8 mouse cellular contexts compared by ENCODE assay signal in the genomic region with DNA sequence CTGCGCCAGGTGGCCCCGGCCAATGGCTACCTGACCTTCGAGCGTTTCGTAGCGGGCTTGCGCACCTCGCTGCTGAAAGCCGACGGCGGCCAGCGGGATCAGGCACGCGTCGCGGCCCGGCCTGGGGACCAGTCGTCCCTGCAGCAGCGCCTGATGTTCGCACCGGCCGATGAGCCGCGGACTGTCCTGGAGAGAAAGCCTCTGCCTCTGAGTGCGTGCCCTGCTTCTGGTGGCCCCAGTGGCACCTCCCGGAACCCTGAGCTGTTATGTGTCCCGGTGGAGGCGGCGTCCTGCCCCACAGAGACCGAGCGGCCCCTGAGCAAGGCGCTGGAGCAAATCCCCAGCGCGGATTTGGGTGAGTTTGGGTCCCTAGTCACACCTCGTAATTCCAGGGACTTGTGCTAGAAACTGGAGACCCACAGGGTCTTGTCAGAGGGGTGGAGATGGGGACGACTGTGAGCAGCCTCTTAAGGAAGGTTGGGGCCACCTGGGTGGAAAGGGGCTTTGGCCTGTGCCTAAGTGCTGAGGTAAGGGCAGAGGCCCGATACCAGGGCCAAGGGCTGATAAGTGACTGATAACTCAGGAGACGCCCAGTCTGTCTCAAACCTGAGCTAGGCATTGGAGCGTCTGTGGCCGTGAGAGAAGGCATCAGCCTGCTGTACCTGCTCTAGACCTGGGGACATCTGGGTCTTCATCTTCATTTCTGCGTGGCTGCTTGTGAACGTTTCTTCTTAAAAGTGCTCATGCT. TPM values are rescaled to one million over a fixed set of nuclear protein-coding genes. Genes with fewer than 3 reads are reported as not detected.
A peak's percentile ranks its signal among the peaks of the same experiment; 100 is the strongest.
DNase-seq lines count a peak whose midpoint lies in the region; ATAC-seq lines count a peak whose summit lies in the region.

No protein-coding gene starts in this region.

- peaks cover 26% of the 10 kb centered on the region for H3K36me3 ChIP-seq in heart, embryonic 13.5 days
- H3K36me3 ChIP-seq in hindbrain, embryonic 16.5 days (ENCODE audit: control insufficient read depth, insufficient read depth, low read length): no peaks in the 10 kb centered on the region
- peaks cover 19% of the 10 kb centered on the region; the same call in 1 of the 2 replicates for H3K36me3 ChIP-seq in midbrain, embryonic 13.5 days

- DNase-seq in heart, postnatal 10 days: no peak
- no peak for DNase-seq in left cerebral cortex, adult 18-20 months (ENCODE audit: low spot score in 2 of 2)
- DNase-seq in thymus, postnatal 10 days (ENCODE audit: low spot score in 2 of 2): no peak

- H3K4me3 ChIP-seq in heart, embryonic 13.5 days: peak overlapping the region; percentile 76
- H3K4me3 ChIP-seq in brown adipose tissue, adult 24 weeks (ENCODE audit: insufficient read depth, low read depth, low read length): peak overlapping the region; percentile 58
- peak overlapping the region; percentile 75 for H3K4me3 ChIP-seq in hindbrain, embryonic 16.5 days (ENCODE audit: low read length)
- peak overlapping the region; percentile 70 for H3K4me3 ChIP-seq in midbrain, embryonic 13.5 days (replicated peaks)

- no peaks in the 10 kb centered on the region for H3K9me3 ChIP-seq in heart, embryonic 13.5 days
- no peaks in the 10 kb centered on the region for H3K9me3 ChIP-seq in hindbrain, embryonic 16.5 days (ENCODE audit: control insufficient read depth, low read length)
- no peaks in the 10 kb centered on the region for H3K9me3 ChIP-seq in midbrain, embryonic 13.5 days

- H3K27me3 ChIP-seq in heart, embryonic 13.5 days (replicated peaks): peaks cover 32% of the 10 kb centered on the region
- peaks cover 5% of the 10 kb centered on the region; the same call in 1 of the 2 replicates for H3K27me3 ChIP-seq in hindbrain, embryonic 16.5 days (replicated peaks; ENCODE audit: control insufficient read depth, insufficient read depth, low read length)
- peaks cover 23% of the 10 kb centered on the region for H3K27me3 ChIP-seq in midbrain, embryonic 13.5 days

- ATAC-seq in heart, embryonic 13.5 days (ENCODE audit: extremely low read depth, insufficient number of reproducible peaks, low FRiP score, low TSS enrichment): peak; percentile 11; the same call in 1 of the 2 replicates
- ATAC-seq in hindbrain, embryonic 16.5 days: no peak
- peak; percentile 24 for ATAC-seq in midbrain, embryonic 13.5 days
- no peak for ATAC-seq in activated CD4-positive, CD25-positive, alpha-beta regulatory T cell, adult 4 months

- peak overlapping the region; percentile 96 for H3K4me2 ChIP-seq in heart, embryonic 13.5 days
- peak overlapping the region; percentile 97 for H3K4me2 ChIP-seq in hindbrain, embryonic 16.5 days (ENCODE audit: low read length)
- peak overlapping the region; percentile 98 for H3K4me2 ChIP-seq in midbrain, embryonic 13.5 days (replicated peaks)

- intact Hi-C loops in heart, postnatal 10 days (cut with DNase I): no loop called here

- H3K4me1 ChIP-seq in heart, embryonic 13.5 days: peaks cover 27% of the 10 kb centered on the region
- no peaks in the 10 kb centered on the region for H3K4me1 ChIP-seq in brown adipose tissue, adult 24 weeks (ENCODE audit: control insufficient read depth, insufficient read depth, insufficient read length, low read length)
- H3K4me1 ChIP-seq in hindbrain, embryonic 16.5 days (ENCODE audit: control insufficient read depth, insufficient read depth, low read depth, low read length): peaks cover 12% of the 10 kb centered on the region
- H3K4me1 ChIP-seq in midbrain, embryonic 13.5 days (replicated peaks): peaks cover 28% of the 10 kb centered on the region

- WGBS in heart, embryonic 13.5 days: 3% methylated on average over 42 of the region's 42 CpGs
- WGBS in hindbrain, embryonic 16.5 days: 1% methylated on average over 42 of the region's 42 CpGs
- WGBS in midbrain, embryonic 13.5 days: 2% methylated on average over 42 of the region's 42 CpGs

- peak overlapping the region; percentile 86 for H3K9ac ChIP-seq in heart, embryonic 13.5 days
- peak overlapping the region; percentile 75 for H3K9ac ChIP-seq in hindbrain, embryonic 16.5 days (ENCODE audit: low read depth, low read length)
- peak overlapping the region; percentile 74 for H3K9ac ChIP-seq in midbrain, embryonic 13.5 days (replicated peaks)

- no peak overlapping the region; the same call in 1 of the 2 replicates for H3K27ac ChIP-seq in heart, embryonic 13.5 days (replicated peaks)
- H3K27ac ChIP-seq in brown adipose tissue, adult 24 weeks (replicated peaks; ENCODE audit: low read depth, low read length): no peak overlapping the region
- H3K27ac ChIP-seq in hindbrain, embryonic 16.5 days (ENCODE audit: low read depth, low read length): no peak overlapping the region
- H3K27ac ChIP-seq in midbrain, embryonic 13.5 days: no peak overlapping the region

RNA-seq across cellular contexts. Expression of gene Sapcd2, which starts 0.7 kb away (rescaled TPM):
- polyA plus RNA-seq in heart, embryonic 13.5 days (2015; fragmentation: Nextera tagmentation; extraction: Ambion mirVana): 16.5 and 18.1 TPM in 2 replicates
- 1 to 10 TPM; 2.8 to 4.7 TPM for total RNA-seq in heart, postnatal 10 days (2021)
- not detected in 2 replicates for polyA plus RNA-seq in brown adipose tissue, adult 24 weeks (2012; ENCODE audit: insufficient read depth, insufficient read length, missing spikeins)
- 15.7 and 17.2 TPM in 2 replicates for polyA plus RNA-seq in hindbrain, embryonic 16.5 days (2015; fragmentation: Nextera tagmentation; extraction: Ambion mirVana)
- polyA plus RNA-seq in midbrain, embryonic 13.5 days (2015; fragmentation: Nextera tagmentation; extraction: Ambion mirVana): 23.1 and 25.5 TPM in 2 replicates
- polyA plus RNA-seq in activated CD4-positive, CD25-positive, alpha-beta regulatory T cell, adult 4 months (2017; shearing (Covaris generic)): 1 to 10 TPM; 1.8 to 2.6 TPM
- 1 to 10 TPM; 1.4 to 1.8 TPM for total RNA-seq in left cerebral cortex, adult 18-20 months (2021)

RNA-seq across cellular contexts. Expression of gene Uap1l1, which starts 7.3 kb away (rescaled TPM):
- 14.9 and 17.0 TPM in 2 replicates for polyA plus RNA-seq in heart, embryonic 13.5 days (2015; fragmentation: Nextera tagmentation; extraction: Ambion mirVana)
- total RNA-seq in heart, postnatal 10 days (2021): 1 to 10 TPM; 7.1 to 9.4 TPM
- polyA plus RNA-seq in brown adipose tissue, adult 24 weeks (2012; ENCODE audit: insufficient read depth, insufficient read length, missing spikeins): 6.1 and 9.1 TPM in 2 replicates
- 8.8 and 10.9 TPM in 2 replicates for polyA plus RNA-seq in hindbrain, embryonic 16.5 days (2015; fragmentation: Nextera tagmentation; extraction: Ambion mirVana)
- polyA plus RNA-seq in midbrain, embryonic 13.5 days (2015; fragmentation: Nextera tagmentation; extraction: Ambion mirVana): 3.9 and 4.4 TPM in 2 replicates
- polyA plus RNA-seq in activated CD4-positive, CD25-positive, alpha-beta regulatory T cell, adult 4 months (2017; shearing (Covaris generic)): 10 to 100 TPM; 13.3 to 15.0 TPM
- total RNA-seq in left cerebral cortex, adult 18-20 months (2021): 10 to 100 TPM; 17.3 to 21.6 TPM

RNA-seq across cellular contexts. Expression of gene Dpp7, which starts 16.7 kb away (rescaled TPM):
- polyA plus RNA-seq in heart, embryonic 13.5 days (2015; fragmentation: Nextera tagmentation; extraction: Ambion mirVana): 13.6 and 14.4 TPM in 2 replicates
- 1 to 10 TPM; 3.6 to 3.8 TPM for total RNA-seq in heart, postnatal 10 days (2021)
- polyA plus RNA-seq in brown adipose tissue, adult 24 weeks (2012; ENCODE audit: insufficient read depth, insufficient read length, missing spikeins): 11.1 and 15.0 TPM in 2 replicates
- polyA plus RNA-seq in hindbrain, embryonic 16.5 days (2015; fragmentation: Nextera tagmentation; extraction: Ambion mirVana): 26.4 and 27.8 TPM in 2 replicates
- 19.9 and 23.7 TPM in 2 replicates for polyA plus RNA-seq in midbrain, embryonic 13.5 days (2015; fragmentation: Nextera tagmentation; extraction: Ambion mirVana)
- 10 to 100 TPM; 10.3 to 13.9 TPM for polyA plus RNA-seq in activated CD4-positive, CD25-positive, alpha-beta regulatory T cell, adult 4 months (2017; shearing (Covaris generic))
- total RNA-seq in left cerebral cortex, adult 18-20 months (2021): 10 to 100 TPM; 30.4 to 38.7 TPM

RNA-seq across cellular contexts. Expression of gene Entpd2, which starts 22.9 kb away (rescaled TPM):
- polyA plus RNA-seq in heart, embryonic 13.5 days (2015; fragmentation: Nextera tagmentation; extraction: Ambion mirVana): 0.51 and 0.68 TPM in 2 replicates
- total RNA-seq in heart, postnatal 10 days (2021): 10 to 100 TPM; 14.9 to 17.2 TPM
- polyA plus RNA-seq in brown adipose tissue, adult 24 weeks (2012; ENCODE audit: insufficient read depth, insufficient read length, missing spikeins): 11.3 and 18.4 TPM in 2 replicates
- polyA plus RNA-seq in hindbrain, embryonic 16.5 days (2015; fragmentation: Nextera tagmentation; extraction: Ambion mirVana): 6.7 and 7.4 TPM in 2 replicates
- 0.62 and 1.0 TPM in 2 replicates for polyA plus RNA-seq in midbrain, embryonic 13.5 days (2015; fragmentation: Nextera tagmentation; extraction: Ambion mirVana)
- under 1 TPM in 1 of 2 experiments, not detected in 1; 0.17 TPM for polyA plus RNA-seq in activated CD4-positive, CD25-positive, alpha-beta regulatory T cell, adult 4 months (2017; shearing (Covaris generic))
- total RNA-seq in left cerebral cortex, adult 18-20 months (2021): 10 to 100 TPM; 13.6 to 13.8 TPM

RNA-seq across cellular contexts. Expression of gene Npdc1, which starts 26.3 kb away (rescaled TPM):
- 26.6 and 29.0 TPM in 2 replicates for polyA plus RNA-seq in heart, embryonic 13.5 days (2015; fragmentation: Nextera tagmentation; extraction: Ambion mirVana)
- 10 to 100 TPM; 37.9 to 39.7 TPM for total RNA-seq in heart, postnatal 10 days (2021)
- 32.5 and 41.5 TPM in 2 replicates for polyA plus RNA-seq in brown adipose tissue, adult 24 weeks (2012; ENCODE audit: insufficient read depth, insufficient read length, missing spikeins)
- polyA plus RNA-seq in hindbrain, embryonic 16.5 days (2015; fragmentation: Nextera tagmentation; extraction: Ambion mirVana): 481 and 505 TPM in 2 replicates
- polyA plus RNA-seq in midbrain, embryonic 13.5 days (2015; fragmentation: Nextera tagmentation; extraction: Ambion mirVana): 380 and 389 TPM in 2 replicates
- 1 to 10 TPM; 1.2 to 1.7 TPM for polyA plus RNA-seq in activated CD4-positive, CD25-positive, alpha-beta regulatory T cell, adult 4 months (2017; shearing (Covaris generic))
- 100 to 1,000 TPM; 328 to 341 TPM for total RNA-seq in left cerebral cortex, adult 18-20 months (2021)

Comparison
In these comparisons a context has a peak if more than half of its experiments do, and no peak if none do; other contexts are left out.
1. ATAC-seq: peak in heart, embryonic 13.5 days (single experiment) and midbrain, embryonic 13.5 days (single experiment); none in hindbrain, embryonic 16.5 days (single experiment) and activated CD4-positive, CD25-positive, alpha-beta regulatory T cell, adult 4 months (single experiment).
2. Peak in every context shown above with its lines, with median percentiles within 50 percentile points of each other: H3K4me2 ChIP-seq, H3K4me3 ChIP-seq and H3K9ac ChIP-seq.